Comparison of ENCODE assay signal across 8 mouse cellular contexts in genomic region chr3:105960700-105961099, GRCm38 (mm10). TPM values are rescaled to one million over a fixed set of nuclear protein-coding genes. Genes with fewer than 3 reads are reported as not detected.
DNase-seq lines count a peak whose midpoint lies in the region; ATAC-seq and TF ChIP-seq lines count a peak whose summit lies in the region.

No protein-coding gene starts in this region.

- ATAC-seq in forebrain, postnatal 0 days: no peak
- ATAC-seq in liver, embryonic 11.5 days (replicated peaks; ENCODE audit: low FRiP score): no peak

- peaks cover 17% of the 10 kb centered on the region for H3K4me1 ChIP-seq in forebrain, postnatal 0 days (ENCODE audit: insufficient read depth)
- H3K4me1 ChIP-seq in liver, embryonic 11.5 days (replicated peaks; ENCODE audit: control insufficient read depth, insufficient read depth, low read length): peaks cover 17% of the 10 kb centered on the region

- WGBS in forebrain, postnatal 0 days: 87% methylated on average over 2 of the region's 2 CpGs
- 93% methylated on average over 2 of the region's 2 CpGs for WGBS in liver, embryonic 11.5 days

- H3K27ac ChIP-seq in forebrain, postnatal 0 days (ENCODE audit: low read depth, low read length): no peak overlapping the region
- no peak overlapping the region for H3K27ac ChIP-seq in liver, embryonic 11.5 days (ENCODE audit: low read depth, low read length)

- no peaks in the 10 kb centered on the region for H3K27me3 ChIP-seq in forebrain, postnatal 0 days (ENCODE audit: insufficient read depth, low read length)
- H3K27me3 ChIP-seq in liver, embryonic 11.5 days (replicated peaks; ENCODE audit: control insufficient read depth, insufficient read depth, low read length): no peaks in the 10 kb centered on the region

- H3K36me3 ChIP-seq in forebrain, postnatal 0 days (ENCODE audit: insufficient read depth): peaks cover 39% of the 10 kb centered on the region
- H3K36me3 ChIP-seq in liver, embryonic 11.5 days (ENCODE audit: control insufficient read depth, insufficient read depth, low read length): peaks cover 41% of the 10 kb centered on the region

- no peaks in the 10 kb centered on the region for H3K9me3 ChIP-seq in forebrain, postnatal 0 days (ENCODE audit: low read length)
- no peaks in the 10 kb centered on the region for H3K9me3 ChIP-seq in liver, embryonic 11.5 days (ENCODE audit: control insufficient read depth, low read length)

- H3K4me2 ChIP-seq in forebrain, postnatal 0 days (ENCODE audit: low read depth): peak overlapping the region; percentile 87; the same call in 1 of the 2 replicates
- H3K4me2 ChIP-seq in liver, embryonic 11.5 days: peak overlapping the region; percentile 82

- H3K9ac ChIP-seq in forebrain, postnatal 0 days: no peak overlapping the region
- no peak overlapping the region; the same call in 1 of the 2 replicates for H3K9ac ChIP-seq in liver, embryonic 11.5 days (ENCODE audit: low read depth, low read length)

- DNase-seq in layer of hippocampus, adult 11-12 months (ENCODE audit: low spot score): peak; percentile 18
- no peak for DNase-seq in layer of hippocampus, postnatal 14 days (ENCODE audit: low spot score in 2 of 2)
- DNase-seq in NIH3T3 (ENCODE audit: low read depth): peak; percentile 47
- no peak for DNase-seq in forebrain, postnatal 0 days
- no peak for DNase-seq in liver, embryonic 11.5 days (ENCODE audit: low spot score)
- peak; percentile 26 for DNase-seq in thymus, postnatal 25 days
- DNase-seq in layer of hippocampus, adult 18-20 months (ENCODE audit: low spot score in 2 of 2): no peak
- no peak for DNase-seq in adrenal gland, adult 8-10 months

- TF ChIP-seq CTCF in forebrain, postnatal 0 days (IDR thresholded peaks at IDR 0.05; ENCODE audit: low read depth): peak; percentile 53

- no peak overlapping the region for H3K4me3 ChIP-seq in forebrain, postnatal 0 days (ENCODE audit: low read depth, low read length)
- peak overlapping the region; percentile 84 for H3K4me3 ChIP-seq in liver, embryonic 11.5 days (ENCODE audit: low read depth, low read length)

RNA-seq across cellular contexts. Expression of gene Atp5f1, which starts 0.8 kb away (rescaled TPM):
- total RNA-seq in layer of hippocampus, postnatal 14 days (2021): 100 to 1,000 TPM; 308 to 321 TPM
- 295 and 371 TPM in 2 replicates for total RNA-seq in forebrain, postnatal 0 days (2014; rRNA removed)
- 535 and 605 TPM in 2 replicates for polyA plus RNA-seq in forebrain, postnatal 0 days (2015; fragmentation: Nextera tagmentation; extraction: Ambion mirVana)
- polyA plus RNA-seq in liver, embryonic 11.5 days (2014; fragmentation: Nextera tagmentation; extraction: Ambion mirVana): 499 and 512 TPM in 2 replicates
- 100 to 1,000 TPM; 250 to 254 TPM for total RNA-seq in layer of hippocampus, adult 18-20 months (2021)
- 100 to 1,000 TPM; 224 to 294 (median 271) TPM for total RNA-seq in adrenal gland, adult 8-10 months (2022)

RNA-seq across cellular contexts. Expression of gene Wdr77, which starts 1.5 kb away (rescaled TPM):
- total RNA-seq in layer of hippocampus, postnatal 14 days (2021): 10 to 100 TPM; 53.2 to 57.2 TPM
- 49.9 and 64.8 TPM in 2 replicates for total RNA-seq in forebrain, postnatal 0 days (2014; rRNA removed)
- polyA plus RNA-seq in forebrain, postnatal 0 days (2015; fragmentation: Nextera tagmentation; extraction: Ambion mirVana): 62.2 and 77.7 TPM in 2 replicates
- 154 and 167 TPM in 2 replicates for polyA plus RNA-seq in liver, embryonic 11.5 days (2014; fragmentation: Nextera tagmentation; extraction: Ambion mirVana)
- total RNA-seq in layer of hippocampus, adult 18-20 months (2021): 10 to 100 TPM; 44.1 to 51.2 TPM
- total RNA-seq in adrenal gland, adult 8-10 months (2022): 10 to 100 TPM; 64.5 to 75.9 (median 73.4) TPM

RNA-seq across cellular contexts. Expression of gene Ovgp1, which starts 12.8 kb away (rescaled TPM):
- total RNA-seq in layer of hippocampus, postnatal 14 days (2021): 1 to 10 TPM; 2.2 TPM
- 5.7 and 6.5 TPM in 2 replicates for total RNA-seq in forebrain, postnatal 0 days (2014; rRNA removed)
- polyA plus RNA-seq in forebrain, postnatal 0 days (2015; fragmentation: Nextera tagmentation; extraction: Ambion mirVana): 2.6 and 3.8 TPM in 2 replicates
- polyA plus RNA-seq in liver, embryonic 11.5 days (2014; fragmentation: Nextera tagmentation; extraction: Ambion mirVana): 1.0 and 1.7 TPM in 2 replicates
- 1 to 10 TPM; 2.0 to 2.7 TPM for total RNA-seq in layer of hippocampus, adult 18-20 months (2021)
- total RNA-seq in adrenal gland, adult 8-10 months (2022): 1 to 10 TPM in 3 of 4 experiments, under 1 TPM in 1; 0.93 to 2.4 (median 1.6) TPM

RNA-seq across cellular contexts. Expression of gene I830077J02Rik, which starts 28.2 kb away (rescaled TPM):
- under 1 TPM; 0.55 to 0.86 TPM for total RNA-seq in layer of hippocampus, postnatal 14 days (2021)
- total RNA-seq in forebrain, postnatal 0 days (2014; rRNA removed): 0.19 and 0.23 TPM in 2 replicates
- polyA plus RNA-seq in forebrain, postnatal 0 days (2015; fragmentation: Nextera tagmentation; extraction: Ambion mirVana): 0.22 and 0.35 TPM in 2 replicates
- 5.6 and 5.9 TPM in 2 replicates for polyA plus RNA-seq in liver, embryonic 11.5 days (2014; fragmentation: Nextera tagmentation; extraction: Ambion mirVana)
- 1 to 10 TPM in 1 of 2 experiments, under 1 TPM in 1; 0.28 to 1.0 TPM for total RNA-seq in layer of hippocampus, adult 18-20 months (2021)
- 1 to 10 TPM in 3 of 4 experiments, under 1 TPM in 1; 0.24 to 1.7 (median 1.2) TPM for total RNA-seq in adrenal gland, adult 8-10 months (2022)

RNA-seq across cellular contexts. Expression of gene Pifo, which starts 53.7 kb away (rescaled TPM):
- 1 to 10 TPM in 1 of 2 experiments, under 1 TPM in 1; 0.41 to 1.8 TPM for total RNA-seq in layer of hippocampus, postnatal 14 days (2021)
- 7.1 and 8.2 TPM in 2 replicates for total RNA-seq in forebrain, postnatal 0 days (2014; rRNA removed)
- 10.7 and 12.1 TPM in 2 replicates for polyA plus RNA-seq in forebrain, postnatal 0 days (2015; fragmentation: Nextera tagmentation; extraction: Ambion mirVana)
- polyA plus RNA-seq in liver, embryonic 11.5 days (2014; fragmentation: Nextera tagmentation; extraction: Ambion mirVana): not detected in 2 replicates
- total RNA-seq in layer of hippocampus, adult 18-20 months (2021): under 1 TPM in 1 of 2 experiments, not detected in 1; 0.84 TPM
- total RNA-seq in adrenal gland, adult 8-10 months (2022): not detected

Comparison
In these comparisons a context has a peak if more than half of its experiments do, and no peak if none do; other contexts are left out.
1. DNase-seq: peak in layer of hippocampus, adult 11-12 months (single experiment), NIH3T3 (single experiment) and thymus, postnatal 25 days (single experiment); none in layer of hippocampus, postnatal 14 days (0 of 2), forebrain, postnatal 0 days (single experiment), liver, embryonic 11.5 days (single experiment), layer of hippocampus, adult 18-20 months (0 of 2) and adrenal gland, adult 8-10 months (single experiment).